Mouse (Mus musculus) forebrain, embryonic 14.5 days (tissue): ENCODE results near the gene Cmtm2b. TPM values are rescaled to one million over a fixed set of nuclear protein-coding genes. Genes with fewer than 3 reads are reported as not detected.
"Not testable (repeated sequence)": the region's sequence is repeated elsewhere in the genome, so short reads cannot be mapped to it uniquely, and the experiment has no call there.

Experiments used
- ATAC-seq: fragments of 200-750 bp; cut with Nextera tagmentation; 2 replicates; pipeline ENCODE4 v1.8.0; 2017; ENCODE audit warnings: mild to moderate bottlenecking, moderate library complexity
- DNase-seq: peaks from one replicate; pipeline ENCODE4 v3.0.0-alpha.2; 2015; ENCODE audit warnings: low spot score
- H3K27ac ChIP-seq: fragments of 300-500 bp; sonication (generic); 2 replicates; pipeline ENCODE4 v1.5.1; 2014; ENCODE audit warnings: low read depth, mild to moderate bottlenecking, control low read depth, low read length, moderate library complexity
- H3K27me3 ChIP-seq: fragments of 300-500 bp; sonication (generic); replicated peaks from 2 replicates; pipeline ENCODE4 v1.6.1; 2014; ENCODE audit warnings: low read length, control low read depth, mixed read lengths; ENCODE audit not compliant: control insufficient read depth, insufficient read depth
- H3K36me3 ChIP-seq: fragments of 300-500 bp; sonication (generic); 2 replicates; pipeline ENCODE4 v1.6.1; 2014; ENCODE audit warnings: low read length, control low read depth; ENCODE audit not compliant: control insufficient read depth, insufficient read depth
- H3K4me1 ChIP-seq: fragments of 300-500 bp; sonication (generic); 2 replicates; pipeline ENCODE4 v1.6.1; 2014; ENCODE audit warnings: antibody characterized with exemption, low read length, control low read depth; ENCODE audit not compliant: control insufficient read depth, insufficient read depth
- H3K4me2 ChIP-seq: fragments of 300-500 bp; sonication (generic); 2 replicates; pipeline ENCODE4 v1.6.1; 2014; ENCODE audit warnings: mild to moderate bottlenecking, control low read depth, low read length
- H3K4me3 ChIP-seq: fragments of 300-500 bp; sonication (generic); 2 replicates; pipeline ENCODE4 v1.5.1; 2014; ENCODE audit warnings: low read depth, low read length, control low read depth
- H3K9ac ChIP-seq: fragments of 300-500 bp; sonication (generic); 2 replicates; pipeline ENCODE4 v1.6.1; 2014; ENCODE audit warnings: mild to moderate bottlenecking, low read length, control low read depth, moderate library complexity
- H3K9me3 ChIP-seq: fragments of 300-500 bp; sonication (generic); replicated peaks from 2 replicates; pipeline ENCODE4 v1.6.1; 2016; ENCODE audit warnings: low read length, control low read depth, mixed read lengths; ENCODE audit not compliant: control insufficient read depth
- WGBS: fragments of 180-500 bp; shearing (Covaris S2); extraction: QIAGEN DNeasy Blood & Tissue Kit; methylation state at CpG from one replicate; pipeline ENCODE4 v1.1.7; 2014; 5-methylcytosine and 5-hydroxymethylcytosine counted together
- polyA plus RNA-seq: library from polyadenylated mRNA; unstranded; fragments of >200 nt; fragmentation: Nextera tagmentation; extraction: Ambion mirVana; gene quantifications from 2 replicates; pipeline ENCODE4 v1.2.1, GENCODE M21; 2014

Cmtm2b gene
- polyA plus RNA-seq, result not detected in 2 replicates

DNA sequence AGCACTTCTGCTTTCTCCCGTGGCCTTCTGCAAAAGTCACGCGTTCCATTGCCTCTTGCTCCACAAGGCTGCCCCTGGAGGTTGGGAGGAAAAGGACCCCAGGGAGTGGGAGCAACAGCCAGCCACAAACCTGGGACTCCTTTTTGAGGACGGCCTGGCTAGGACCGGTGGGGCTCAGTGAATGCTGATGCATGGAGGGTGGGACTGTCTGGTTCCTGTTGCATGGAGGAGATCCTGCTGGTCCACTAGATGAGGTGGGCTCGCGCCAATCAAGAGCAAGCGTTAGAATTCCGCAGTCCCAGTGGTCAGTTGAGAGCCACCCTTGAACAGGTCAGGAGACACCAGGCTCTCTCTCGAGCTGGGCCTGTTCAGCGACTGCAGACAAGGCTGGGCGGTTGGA is at the start of gene Cmtm2b:
Gene Cmtm2b (plus strand): TSS at position 301 of the 400 bp plus-strand sequence.
- not testable (repeated sequence) for ATAC-seq

DNA sequence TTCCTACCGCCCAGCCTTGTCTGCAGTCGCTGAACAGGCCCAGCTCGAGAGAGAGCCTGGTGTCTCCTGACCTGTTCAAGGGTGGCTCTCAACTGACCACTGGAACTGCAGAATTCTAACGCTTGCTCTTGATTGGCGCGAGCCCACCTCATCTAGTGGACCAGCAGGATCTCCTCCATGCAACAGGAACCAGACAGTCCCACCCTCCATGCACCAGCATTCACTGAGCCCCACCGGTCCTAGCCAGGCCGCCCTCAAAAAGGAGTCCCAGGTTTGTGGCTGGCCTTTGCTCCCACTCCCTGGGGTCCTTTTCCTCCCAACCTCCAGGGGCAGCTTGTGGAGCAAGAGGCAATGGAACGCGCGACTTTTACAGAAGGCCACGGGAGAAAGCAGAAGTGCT is 28.9 kb upstream of the Cmtm2b start, which contains the start of gene Cmtm2a:
Gene Cmtm2a (minus strand): TSS at position 101 of the 400 bp plus-strand sequence.
- H3K9me3 ChIP-seq, H3K36me3 ChIP-seq, H3K9ac ChIP-seq, DNase-seq, ATAC-seq, H3K27ac ChIP-seq, H3K4me2 ChIP-seq, H3K4me3 ChIP-seq, H3K27me3 ChIP-seq, H3K4me1 ChIP-seq: not testable (repeated sequence)
- 95% methylated on average over 12 of the region's 12 CpGs for WGBS

More for the DNA sequence above, at the start of gene Cmtm2b:
- not testable (repeated sequence) for H3K27ac ChIP-seq, H3K36me3 ChIP-seq, H3K27me3 ChIP-seq, DNase-seq, H3K4me1 ChIP-seq, H3K4me3 ChIP-seq, H3K9ac ChIP-seq, H3K4me2 ChIP-seq, H3K9me3 ChIP-seq
- WGBS, result 91% methylated on average over 9 of the region's 12 CpGs

DNA sequence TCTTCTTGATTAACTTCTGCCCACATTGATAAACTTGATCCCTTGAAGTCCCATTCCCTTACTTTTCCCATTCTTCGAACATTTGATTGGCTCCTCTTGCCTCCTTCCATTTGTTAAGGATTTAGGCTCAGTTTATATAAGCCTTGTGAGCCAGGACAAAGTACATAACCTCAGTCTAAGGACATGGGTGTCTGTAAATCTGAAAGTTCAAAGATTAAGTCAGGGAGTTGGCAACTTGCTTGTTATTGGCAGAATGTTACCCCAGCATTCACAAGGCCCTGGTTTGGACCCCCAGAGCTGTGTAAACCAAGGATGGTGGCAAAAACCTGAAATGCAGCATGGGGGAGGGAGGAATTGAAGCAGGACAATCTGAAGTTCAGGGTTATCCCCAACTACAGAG is 27.6 kb upstream of the Cmtm2b start:
- no peak overlapping the region for H3K27ac ChIP-seq
- H3K27me3 ChIP-seq, result no peaks in the 10 kb centered on the region
- 86% methylated on average over 1 of the region's 1 CpGs for WGBS
- no peaks in the 10 kb centered on the region for H3K9me3 ChIP-seq
- no peak overlapping the region for H3K4me3 ChIP-seq
- H3K4me2 ChIP-seq, result no peak overlapping the region
- no peak overlapping the region for H3K9ac ChIP-seq
- ATAC-seq (no peak), DNase-seq (no peak)
- no peaks in the 10 kb centered on the region for H3K36me3 ChIP-seq
- no peaks in the 10 kb centered on the region for H3K4me1 ChIP-seq

DNA sequence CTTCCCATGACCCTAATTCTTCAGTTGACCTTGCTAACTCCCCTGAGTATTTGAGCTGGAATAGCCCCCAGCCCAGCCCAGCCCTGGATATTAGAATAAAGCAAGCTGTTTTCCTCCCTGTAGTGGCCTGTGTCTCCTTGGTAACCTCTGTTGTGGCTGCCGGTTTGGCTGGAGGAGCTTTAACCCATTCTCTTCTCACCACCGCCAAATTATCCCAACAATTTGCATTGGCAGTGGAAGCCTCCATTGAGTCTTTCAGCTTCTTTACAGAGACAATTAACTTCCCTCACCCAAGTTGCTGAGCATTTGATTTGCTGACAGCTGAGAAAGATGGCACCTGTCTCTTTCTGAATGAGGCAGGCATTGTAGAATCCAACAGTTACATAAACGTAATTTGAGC is 20.5 kb upstream of the Cmtm2b start:
- not testable (repeated sequence) for H3K9me3 ChIP-seq, H3K27me3 ChIP-seq, H3K27ac ChIP-seq, H3K4me1 ChIP-seq, H3K36me3 ChIP-seq, H3K4me3 ChIP-seq, H3K9ac ChIP-seq, H3K4me2 ChIP-seq
- ATAC-seq, result peak; percentile 94
- 5% methylated on average over 3 of the region's 3 CpGs for WGBS
- peak; percentile 76 for DNase-seq

DNA sequence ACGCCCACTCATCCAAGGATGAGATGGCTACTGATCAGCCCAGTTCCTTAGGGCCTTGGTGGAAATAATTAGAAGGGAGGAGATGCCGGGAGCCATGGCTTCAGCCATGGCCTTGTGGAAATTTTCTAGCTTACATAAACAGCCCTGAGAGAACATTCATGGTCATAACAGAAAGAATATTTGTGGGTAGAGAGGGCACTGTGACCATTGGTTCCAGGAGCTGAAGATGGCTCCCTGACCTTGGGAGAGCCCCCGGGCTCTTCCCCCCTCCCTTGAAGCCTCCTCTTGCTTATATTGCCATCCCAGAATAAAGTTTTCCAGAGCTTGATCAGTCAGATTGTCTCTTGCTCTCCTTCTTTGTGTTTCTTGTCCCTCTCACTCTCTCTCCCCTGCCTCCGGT is 19.5 kb upstream of the Cmtm2b start:
- H3K4me3 ChIP-seq, H3K27me3 ChIP-seq, H3K9ac ChIP-seq, H3K27ac ChIP-seq, H3K36me3 ChIP-seq, DNase-seq, H3K4me2 ChIP-seq, ATAC-seq, H3K4me1 ChIP-seq, H3K9me3 ChIP-seq: not testable (repeated sequence)
- 95% methylated on average over 4 of the region's 4 CpGs for WGBS

DNA sequence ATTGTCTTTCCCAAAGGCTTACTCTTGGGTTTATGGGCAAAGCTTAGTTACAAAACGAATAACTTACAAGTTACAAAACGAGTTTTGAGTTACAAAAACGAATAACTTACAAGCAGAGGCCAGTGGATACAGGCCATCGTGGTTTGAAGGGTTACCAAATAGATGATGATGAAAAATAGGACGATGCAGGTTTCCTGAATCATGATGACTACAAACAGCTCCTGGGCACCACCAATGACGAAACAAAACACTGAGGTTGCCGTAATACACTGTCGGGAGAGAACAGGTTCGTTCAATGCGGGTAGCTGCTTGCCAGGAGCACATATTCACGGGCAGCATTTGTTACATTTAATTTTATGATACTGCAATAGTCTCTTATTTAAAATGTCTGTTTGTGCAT is 17.1 kb upstream of the Cmtm2b start:
- no peak overlapping the region for H3K9ac ChIP-seq
- WGBS, result 90% methylated on average over 11 of the region's 11 CpGs
- no peak overlapping the region for H3K4me3 ChIP-seq
- DNase-seq (no peak), ATAC-seq (no peak)
- peaks cover 6% of the 10 kb centered on the region; the same call in 1 of the 2 replicates for H3K4me1 ChIP-seq
- no peaks in the 10 kb centered on the region for H3K36me3 ChIP-seq
- H3K27ac ChIP-seq, result no peak overlapping the region
- H3K9me3 ChIP-seq, result no peaks in the 10 kb centered on the region
- no peak overlapping the region for H3K4me2 ChIP-seq
- H3K27me3 ChIP-seq, result no peaks in the 10 kb centered on the region

DNA sequence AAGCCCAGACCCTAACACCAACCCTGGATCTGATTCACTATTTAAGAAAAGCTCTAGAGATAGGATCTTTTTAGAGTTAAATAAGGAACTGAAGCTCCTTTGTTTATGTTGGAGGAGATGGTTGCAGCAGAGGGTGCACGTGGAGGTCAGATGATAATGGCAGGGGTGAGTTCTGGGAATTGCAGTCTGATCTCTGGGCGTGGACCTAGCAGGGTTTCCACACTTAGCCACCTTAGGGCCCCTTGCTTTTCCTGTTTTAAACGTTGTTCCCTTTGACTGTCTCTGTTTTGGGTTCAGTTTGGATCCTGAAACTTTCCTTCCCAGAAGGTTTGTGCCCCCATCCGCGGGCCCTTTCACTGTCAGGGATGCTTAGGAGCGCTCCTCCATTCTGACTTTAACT is 13.7 kb upstream of the Cmtm2b start:
- H3K27ac ChIP-seq, H3K27me3 ChIP-seq, H3K4me2 ChIP-seq, DNase-seq, H3K9me3 ChIP-seq, ATAC-seq, H3K4me3 ChIP-seq, H3K9ac ChIP-seq, H3K4me1 ChIP-seq, H3K36me3 ChIP-seq: not testable (repeated sequence)
- 73% methylated on average over 6 of the region's 6 CpGs for WGBS

DNA sequence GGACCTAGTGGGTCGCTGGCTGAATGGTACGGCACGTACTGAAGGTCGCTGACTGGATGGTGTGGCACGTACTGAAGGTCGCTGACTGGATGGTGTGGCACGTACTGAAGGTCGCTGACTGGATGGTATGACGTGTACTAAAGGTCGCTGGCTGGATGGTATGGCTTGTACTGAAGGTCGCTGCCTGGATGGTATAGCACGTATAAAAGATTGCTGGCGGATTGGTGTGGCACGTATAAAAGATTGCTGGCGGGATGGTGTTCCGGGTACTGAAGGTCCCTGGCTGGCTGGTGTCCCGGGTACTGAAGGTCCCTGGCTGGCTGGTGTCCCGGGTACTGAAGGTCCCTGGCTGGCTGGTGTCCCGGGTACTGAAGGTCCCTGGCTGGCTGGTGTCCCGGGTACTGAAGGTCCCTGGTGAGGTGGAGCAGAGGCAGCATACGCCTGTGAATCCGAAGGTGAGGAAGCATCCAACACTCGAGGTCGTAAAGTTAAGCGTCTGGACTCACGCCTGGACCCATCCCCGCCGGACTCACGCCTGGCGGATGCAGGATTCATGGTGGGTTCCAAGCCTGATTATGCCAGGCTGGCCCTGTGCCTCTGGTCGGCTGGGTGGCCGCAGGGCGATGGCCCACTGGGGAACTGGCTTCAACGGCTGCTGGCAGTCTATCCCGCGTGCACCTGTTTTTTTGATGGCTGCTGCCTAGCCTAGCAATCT is 12.4 kb upstream of the Cmtm2b start, which contains the start of the genes Gm45711 and Cmtm1:
Gene Gm45711 (minus strand): TSS at position 641 of the 715 bp plus-strand sequence.
Gene Cmtm1 (minus strand): TSS at position 705 of the 715 bp plus-strand sequence.
- 91% methylated on average over 34 of the region's 36 CpGs for WGBS
- not testable (repeated sequence) for ATAC-seq, DNase-seq

DNA sequence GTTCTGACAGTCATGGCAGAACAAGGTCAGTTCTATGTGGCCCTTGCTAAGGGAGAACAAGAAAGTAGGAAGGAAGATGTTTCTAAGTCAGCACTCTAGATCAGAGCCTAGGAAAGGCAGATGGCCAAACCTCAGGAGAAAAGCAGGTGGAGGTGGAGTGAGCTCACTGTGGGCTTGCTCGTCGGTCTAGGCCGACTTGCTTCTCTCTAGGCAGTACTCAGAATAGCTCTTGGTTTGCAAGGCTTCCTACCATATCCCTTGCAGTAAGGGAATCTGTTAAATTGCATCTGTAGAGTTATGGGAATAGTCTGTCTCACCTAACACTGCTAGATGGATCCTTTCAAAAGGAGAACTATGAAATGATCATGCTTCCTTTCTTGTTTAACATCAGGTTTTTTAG is 10.0 kb upstream of the Cmtm2b start:
- not testable (repeated sequence) for DNase-seq, H3K27me3 ChIP-seq, H3K36me3 ChIP-seq, H3K4me3 ChIP-seq, H3K27ac ChIP-seq, H3K4me1 ChIP-seq, H3K9ac ChIP-seq, H3K4me2 ChIP-seq, ATAC-seq, H3K9me3 ChIP-seq
- 88% methylated on average over 3 of the region's 3 CpGs for WGBS

More for the DNA sequence above, 12.4 kb upstream of the Cmtm2b start, which contains the start of the genes Gm45711 and Cmtm1:
- not testable (repeated sequence) for H3K27me3 ChIP-seq, H3K4me3 ChIP-seq, H3K4me2 ChIP-seq, H3K36me3 ChIP-seq, H3K9me3 ChIP-seq, H3K9ac ChIP-seq, H3K4me1 ChIP-seq, H3K27ac ChIP-seq
